Mouse (Mus musculus) erythroblast, embryonic 14.5 days (primary cell): ENCODE results near the gene Gm10638.

Source experiments
- GATA1 ChIP-seq: IDR thresholded peaks from 2 replicates; pipeline ENCODE4 v1.6.1; 2012; ENCODE audit warnings: low read length, inconsistent platforms, mixed read lengths
- TAL1 ChIP-seq: IDR thresholded peaks from 3 replicates; pipeline ENCODE4 v1.6.1; 2012; ENCODE audit warnings: low read length, inconsistent platforms, mixed read lengths

DNA sequence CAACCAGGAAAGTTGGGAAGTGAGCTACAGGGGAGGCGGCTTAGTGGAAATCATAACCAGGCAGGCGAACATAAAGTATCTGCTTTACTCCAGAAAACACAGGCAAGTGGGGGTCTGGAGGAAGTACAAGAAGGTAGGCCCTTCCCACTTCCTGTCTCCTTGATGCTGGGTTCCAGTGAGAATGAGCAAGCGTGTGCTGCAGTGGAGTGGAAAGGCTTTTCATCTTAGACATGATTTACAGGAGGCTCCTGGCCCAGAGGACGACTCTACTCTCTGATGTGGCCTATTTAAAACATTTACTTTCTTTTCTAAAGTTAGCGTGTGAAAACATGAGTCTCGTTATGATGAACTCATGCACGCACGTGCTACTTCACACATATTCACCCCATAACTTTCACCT, 33.7 kb downstream of the Gm10638 start:
- TF ChIP-seq GATA1, result no peak
- no peak for TF ChIP-seq TAL1
